Mouse (Mus musculus): ENCODE data around the gene Selenos. TPM values are rescaled to one million over a fixed set of nuclear protein-coding genes. Genes with fewer than 3 reads are reported as not detected.

Selenos gene
- polyA plus RNA-seq, 1 experiment from 2014 or later = 129 TPM

DNA sequence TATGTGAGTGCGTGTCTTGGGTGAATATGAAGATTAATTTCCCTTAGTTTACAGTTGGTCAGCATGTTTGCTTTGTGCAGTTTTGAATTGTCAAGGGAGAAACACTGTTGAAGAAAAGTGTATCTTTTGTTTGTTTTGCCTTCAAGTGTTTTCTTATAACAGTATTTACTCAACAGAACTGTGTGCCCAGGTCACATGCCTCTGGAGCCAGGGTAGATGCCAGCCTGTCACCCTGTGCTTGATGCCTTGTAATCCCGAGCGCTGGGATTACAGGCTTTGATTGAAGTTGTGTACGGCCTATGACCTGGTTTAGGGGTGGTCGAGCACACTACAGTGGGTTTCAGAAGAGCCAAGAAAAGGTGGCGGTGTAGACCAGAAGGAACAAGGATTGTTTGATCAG, 4.3 kb downstream of the Selenos start:
- no peak overlapping the region for H3K9ac ChIP-seq (ENCODE audit: low read depth, low read length)
- no peaks in the 10 kb centered on the region for H3K9me3 ChIP-seq (ENCODE audit: control insufficient read depth, low read length)
- H3K4me1 ChIP-seq (ENCODE audit: control insufficient read depth, insufficient read depth, low read length) = peaks cover 7% of the 10 kb centered on the region; the same call in 1 of the 2 replicates
- H3K27me3 ChIP-seq (replicated peaks; ENCODE audit: control insufficient read depth, insufficient read depth, low read length) = no peaks in the 10 kb centered on the region
- no peak overlapping the region for H3K4me3 ChIP-seq (ENCODE audit: low read length)
- peaks cover 24% of the 10 kb centered on the region for H3K36me3 ChIP-seq (ENCODE audit: control insufficient read depth, insufficient read depth, low read length)
- no peak overlapping the region for H3K27ac ChIP-seq (ENCODE audit: low read length)
- no peak for ATAC-seq
- H3K4me2 ChIP-seq (ENCODE audit: low read depth, low read length) = no peak overlapping the region
- 88% methylated on average over 6 of the region's 6 CpGs for WGBS

DNA sequence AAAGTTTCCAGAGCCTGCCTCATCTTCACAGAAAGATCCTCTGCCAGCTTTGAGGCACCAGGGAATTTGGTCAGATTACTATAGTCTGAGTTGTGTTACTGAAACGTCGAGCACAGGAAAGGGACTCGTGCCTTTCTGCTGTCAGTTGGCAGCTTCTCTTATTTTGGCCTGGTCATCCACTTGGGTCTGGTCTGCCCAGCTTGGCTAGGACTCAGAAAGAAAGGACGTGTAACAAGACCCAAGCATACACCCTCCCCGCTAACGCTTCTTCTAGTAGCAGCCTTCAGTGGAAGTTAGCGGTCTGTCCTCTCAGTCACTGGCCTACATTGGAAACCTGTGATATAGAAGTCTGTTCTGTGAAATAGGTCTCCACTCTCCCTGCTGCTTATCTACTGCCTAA, 5.1 kb downstream of the Selenos start:
- no peaks in the 10 kb centered on the region for H3K9me3 ChIP-seq (ENCODE audit: control insufficient read depth, low read length)
- no peak for ATAC-seq
- H3K4me2 ChIP-seq (ENCODE audit: low read depth, low read length) = no peak overlapping the region
- 82% methylated on average over 7 of the region's 7 CpGs for WGBS
- no peak overlapping the region for H3K9ac ChIP-seq (ENCODE audit: low read depth, low read length)
- peaks cover 25% of the 10 kb centered on the region for H3K36me3 ChIP-seq (ENCODE audit: control insufficient read depth, insufficient read depth, low read length)
- H3K4me1 ChIP-seq (ENCODE audit: control insufficient read depth, insufficient read depth, low read length) = peaks cover 7% of the 10 kb centered on the region; the same call in 1 of the 2 replicates
- H3K4me3 ChIP-seq (ENCODE audit: low read length) = no peak overlapping the region
- H3K27ac ChIP-seq (ENCODE audit: low read length) = no peak overlapping the region
- H3K27me3 ChIP-seq (replicated peaks; ENCODE audit: control insufficient read depth, insufficient read depth, low read length) = no peaks in the 10 kb centered on the region

DNA sequence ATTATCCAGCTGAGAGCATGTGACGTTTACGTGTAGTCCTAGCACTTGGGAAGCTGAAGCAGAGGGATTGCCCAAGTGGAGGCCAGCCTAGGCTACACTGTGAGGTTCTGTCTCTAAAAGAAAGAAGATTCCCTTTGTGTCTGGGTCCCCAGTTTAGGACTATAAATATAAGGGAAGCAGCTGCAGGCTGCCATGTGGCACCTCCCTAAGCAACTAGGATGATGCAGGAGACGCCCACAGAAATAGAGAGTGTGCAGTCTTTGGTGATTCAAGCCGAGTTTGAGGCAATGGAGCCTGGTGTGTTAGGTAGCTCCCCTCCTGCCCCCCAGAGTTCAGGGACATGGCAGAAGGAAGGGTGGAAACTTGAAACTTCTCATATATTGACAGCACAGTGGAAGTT, 8.2 kb downstream of the Selenos start:
- Histone ChIP-seq H3K4me2 (ENCODE audit: low read depth, low read length) (no peak overlapping the region), H3K4me3 (ENCODE audit: low read length) (no peak overlapping the region), H3K36me3 (ENCODE audit: control insufficient read depth, insufficient read depth, low read length) (peaks cover 27% of the 10 kb centered on the region), H3K27ac (ENCODE audit: low read length) (no peak overlapping the region), H3K27me3 (replicated peaks; ENCODE audit: control insufficient read depth, insufficient read depth, low read length) (no peaks in the 10 kb centered on the region), H3K9ac (ENCODE audit: low read depth, low read length) (no peak overlapping the region), H3K9me3 (ENCODE audit: control insufficient read depth, low read length) (no peaks in the 10 kb centered on the region), H3K4me1 (ENCODE audit: control insufficient read depth, insufficient read depth, low read length) (no peaks in the 10 kb centered on the region)
- no peak for ATAC-seq
- 84% methylated on average over 4 of the region's 4 CpGs for WGBS

DNA sequence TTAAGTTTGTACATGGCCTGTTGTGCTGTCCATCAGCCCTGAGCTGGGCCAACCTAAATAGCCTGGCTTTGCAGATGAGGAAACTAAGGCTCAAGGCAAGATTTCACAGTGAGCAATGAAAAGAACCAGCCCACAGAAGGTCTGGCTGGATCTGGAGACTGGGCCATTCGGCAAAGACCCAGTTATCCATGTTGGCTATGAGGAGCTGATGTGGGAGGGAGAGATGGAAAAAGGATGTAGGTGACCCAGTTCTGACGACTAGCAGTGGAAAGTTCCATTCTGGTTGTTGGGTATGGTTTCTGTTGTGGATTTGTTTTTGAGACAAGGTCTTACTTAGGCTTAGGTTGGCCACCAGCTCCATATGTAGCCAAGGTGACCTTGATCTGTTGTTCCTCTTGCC, 8.6 kb downstream of the Selenos start:
- ATAC-seq = no peak
- WGBS = 87% methylated on average over 2 of the region's 2 CpGs
- no peak overlapping the region for H3K4me2 ChIP-seq (ENCODE audit: low read depth, low read length)
- H3K9me3 ChIP-seq (ENCODE audit: control insufficient read depth, low read length) = no peaks in the 10 kb centered on the region
- no peak overlapping the region for H3K4me3 ChIP-seq (ENCODE audit: low read length)
- H3K4me1 ChIP-seq (ENCODE audit: control insufficient read depth, insufficient read depth, low read length) = no peaks in the 10 kb centered on the region
- H3K27ac ChIP-seq (ENCODE audit: low read length) = no peak overlapping the region
- no peak overlapping the region for H3K9ac ChIP-seq (ENCODE audit: low read depth, low read length)
- peaks cover 27% of the 10 kb centered on the region for H3K36me3 ChIP-seq (ENCODE audit: control insufficient read depth, insufficient read depth, low read length)
- no peaks in the 10 kb centered on the region for H3K27me3 ChIP-seq (replicated peaks; ENCODE audit: control insufficient read depth, insufficient read depth, low read length)

DNA sequence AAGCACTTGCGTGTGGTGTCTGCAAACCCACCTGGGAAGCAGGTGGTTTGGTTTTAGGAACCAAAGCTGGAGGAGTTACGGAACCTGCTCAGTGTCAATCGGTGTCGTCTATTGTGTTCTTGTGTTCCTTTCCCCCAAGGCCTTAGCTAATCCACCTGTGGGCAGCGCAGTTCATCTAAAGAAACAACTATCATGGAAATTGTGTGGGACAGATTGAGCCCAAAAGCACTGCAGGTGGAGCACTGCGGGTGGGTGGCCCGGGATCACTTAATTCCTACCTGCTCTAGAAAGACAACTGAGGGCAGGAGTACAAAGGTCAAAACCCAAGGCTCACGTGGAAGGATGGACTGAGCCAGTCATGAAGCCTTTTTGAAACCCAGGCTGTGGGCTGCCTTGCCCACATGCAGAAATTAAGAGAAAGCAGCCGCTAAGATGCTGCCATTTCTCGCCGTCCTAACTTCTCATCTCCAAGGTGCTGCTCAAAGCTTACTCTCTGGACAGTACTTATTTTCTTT, 11.3 kb downstream of the Selenos start:
- H3K9ac ChIP-seq (ENCODE audit: low read depth, low read length) = no peak overlapping the region
- ATAC-seq = no peak
- no peaks in the 10 kb centered on the region for H3K4me1 ChIP-seq (ENCODE audit: control insufficient read depth, insufficient read depth, low read length)
- H3K27ac ChIP-seq (ENCODE audit: low read length) = no peak overlapping the region
- WGBS = 87% methylated on average over 11 of the region's 11 CpGs
- H3K36me3 ChIP-seq (ENCODE audit: control insufficient read depth, insufficient read depth, low read length) = peaks cover 16% of the 10 kb centered on the region; the same call in 1 of the 2 replicates
- H3K9me3 ChIP-seq (ENCODE audit: control insufficient read depth, low read length) = no peaks in the 10 kb centered on the region
- H3K27me3 ChIP-seq (replicated peaks; ENCODE audit: control insufficient read depth, insufficient read depth, low read length) = no peaks in the 10 kb centered on the region
- no peak overlapping the region for H3K4me3 ChIP-seq (ENCODE audit: low read length)
- H3K4me2 ChIP-seq (ENCODE audit: low read depth, low read length) = no peak overlapping the region

DNA sequence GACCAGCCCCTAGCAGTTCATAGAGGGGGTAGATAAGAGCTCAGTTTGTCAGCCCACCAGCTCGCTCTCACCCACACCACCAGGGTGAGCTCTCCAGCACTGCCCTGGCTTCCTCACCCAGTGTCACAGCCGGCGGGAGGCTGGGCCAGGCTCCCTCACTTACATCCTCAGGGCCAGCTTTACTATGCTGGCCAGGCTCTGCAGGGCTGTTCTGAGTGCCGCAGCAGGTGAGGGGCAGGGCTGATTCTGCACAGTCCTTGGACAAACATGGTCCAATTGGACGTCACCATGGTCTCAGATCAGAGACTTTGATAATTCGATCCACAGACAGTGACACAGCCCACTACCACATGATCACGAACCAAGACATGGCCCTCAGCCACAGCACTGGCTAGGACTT, 12.1 kb downstream of the Selenos start:
- Histone ChIP-seq H3K4me3 (ENCODE audit: low read length) (no peak overlapping the region), H3K27me3 (replicated peaks; ENCODE audit: control insufficient read depth, insufficient read depth, low read length) (no peaks in the 10 kb centered on the region), H3K4me1 (ENCODE audit: control insufficient read depth, insufficient read depth, low read length) (no peaks in the 10 kb centered on the region), H3K9me3 (ENCODE audit: control insufficient read depth, low read length) (no peaks in the 10 kb centered on the region), H3K36me3 (ENCODE audit: control insufficient read depth, insufficient read depth, low read length) (peaks cover 16% of the 10 kb centered on the region; the same call in 1 of the 2 replicates), H3K4me2 (ENCODE audit: low read depth, low read length) (no peak overlapping the region), H3K9ac (ENCODE audit: low read depth, low read length) (no peak overlapping the region), H3K27ac (ENCODE audit: low read length) (no peak overlapping the region)
- ATAC-seq = no peak
- whole genome bisulfite sequencing = 86% methylated on average over 7 of the region's 7 CpGs

DNA sequence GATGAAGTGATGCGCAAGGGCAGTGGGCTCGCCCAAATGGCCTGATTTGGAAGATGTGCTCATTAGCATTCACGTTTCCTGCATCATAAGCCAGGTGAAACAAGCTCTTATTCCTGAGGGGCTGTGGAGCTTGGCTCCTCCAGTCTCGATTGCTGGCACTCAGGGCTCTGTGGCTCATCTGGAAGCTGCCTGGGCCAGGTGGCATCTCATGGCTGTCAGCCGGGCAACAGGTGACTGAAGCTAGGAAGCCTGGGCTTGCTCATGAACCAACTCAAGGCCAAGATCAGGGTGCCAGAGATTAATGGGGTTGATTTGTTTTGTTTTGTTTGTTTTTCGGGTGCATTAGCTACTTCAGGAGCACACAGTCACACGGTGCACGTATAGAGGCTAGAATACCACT, 13.2 kb downstream of the Selenos start:
- H3K27me3 ChIP-seq (replicated peaks; ENCODE audit: control insufficient read depth, insufficient read depth, low read length) = no peaks in the 10 kb centered on the region
- 88% methylated on average over 8 of the region's 8 CpGs for WGBS
- H3K4me2 ChIP-seq (ENCODE audit: low read depth, low read length) = no peak overlapping the region
- no peaks in the 10 kb centered on the region for H3K9me3 ChIP-seq (ENCODE audit: control insufficient read depth, low read length)
- no peak overlapping the region for H3K27ac ChIP-seq (ENCODE audit: low read length)
- no peaks in the 10 kb centered on the region for H3K4me1 ChIP-seq (ENCODE audit: control insufficient read depth, insufficient read depth, low read length)
- H3K9ac ChIP-seq (ENCODE audit: low read depth, low read length) = no peak overlapping the region
- peaks cover 8% of the 10 kb centered on the region; the same call in 1 of the 2 replicates for H3K36me3 ChIP-seq (ENCODE audit: control insufficient read depth, insufficient read depth, low read length)
- ATAC-seq = no peak
- no peak overlapping the region for H3K4me3 ChIP-seq (ENCODE audit: low read length)

DNA sequence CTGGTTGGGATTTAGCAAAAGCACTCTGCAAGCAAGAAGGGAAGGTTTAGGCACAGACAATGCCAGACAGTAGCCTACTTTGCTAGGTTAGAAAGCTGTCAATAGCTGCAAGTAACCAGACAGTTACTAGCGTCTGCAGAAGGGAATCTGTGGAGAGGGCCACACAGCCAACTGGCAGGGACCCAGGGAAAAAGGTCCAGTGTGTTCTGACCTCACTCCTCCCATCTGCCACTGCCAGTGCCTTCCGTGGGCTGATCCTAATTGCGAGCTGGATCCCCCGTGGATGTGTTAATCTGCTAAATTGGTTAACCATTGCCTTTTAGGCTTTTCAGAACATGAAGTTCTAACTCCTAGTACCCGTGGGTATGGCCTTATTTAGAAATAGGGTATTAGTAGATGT, 14.7 kb downstream of the Selenos start:
- H3K9ac ChIP-seq (ENCODE audit: low read depth, low read length) = no peak overlapping the region
- H3K27ac ChIP-seq (ENCODE audit: low read length) = no peak overlapping the region
- 74% methylated on average over 5 of the region's 5 CpGs for WGBS
- no peaks in the 10 kb centered on the region for H3K27me3 ChIP-seq (replicated peaks; ENCODE audit: control insufficient read depth, insufficient read depth, low read length)
- H3K36me3 ChIP-seq (ENCODE audit: control insufficient read depth, insufficient read depth, low read length) = peaks cover 2% of the 10 kb centered on the region; the same call in 1 of the 2 replicates
- H3K4me3 ChIP-seq (ENCODE audit: low read length) = no peak overlapping the region
- no peak for ATAC-seq
- H3K4me1 ChIP-seq (ENCODE audit: control insufficient read depth, insufficient read depth, low read length) = no peaks in the 10 kb centered on the region
- no peaks in the 10 kb centered on the region for H3K9me3 ChIP-seq (ENCODE audit: control insufficient read depth, low read length)
- H3K4me2 ChIP-seq (ENCODE audit: low read depth, low read length) = no peak overlapping the region

DNA sequence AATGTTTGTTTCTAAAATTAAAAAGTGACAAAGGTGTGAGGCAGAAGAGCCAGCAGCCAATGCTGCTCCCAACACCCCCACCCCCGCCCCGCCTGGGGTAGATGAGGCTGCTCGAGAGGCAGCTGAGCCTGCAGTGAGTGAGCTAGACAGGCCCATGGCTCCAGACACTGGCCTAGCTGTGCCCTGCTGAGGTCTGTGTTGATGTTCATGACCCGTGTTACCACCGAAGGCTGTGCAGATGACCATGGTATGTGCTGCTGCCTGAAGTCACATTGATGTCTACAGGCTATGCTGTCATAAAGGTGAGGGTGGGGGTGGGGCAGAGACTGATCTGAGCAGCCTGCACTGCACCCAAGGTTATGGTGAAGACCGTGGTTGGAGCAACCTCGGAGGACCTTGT, 19.4 kb downstream of the Selenos start:
- WGBS = 84% methylated on average over 7 of the region's 7 CpGs
- ATAC-seq = no peak
- H3K36me3 ChIP-seq (ENCODE audit: control insufficient read depth, insufficient read depth, low read length) = no peaks in the 10 kb centered on the region
- no peaks in the 10 kb centered on the region for H3K4me1 ChIP-seq (ENCODE audit: control insufficient read depth, insufficient read depth, low read length)
- no peaks in the 10 kb centered on the region for H3K27me3 ChIP-seq (replicated peaks; ENCODE audit: control insufficient read depth, insufficient read depth, low read length)
- no peak overlapping the region for H3K27ac ChIP-seq (ENCODE audit: low read length)
- no peak overlapping the region for H3K4me2 ChIP-seq (ENCODE audit: low read depth, low read length)
- H3K9me3 ChIP-seq (ENCODE audit: control insufficient read depth, low read length) = no peaks in the 10 kb centered on the region
- H3K9ac ChIP-seq (ENCODE audit: low read depth, low read length) = no peak overlapping the region
- no peak overlapping the region for H3K4me3 ChIP-seq (ENCODE audit: low read length)

DNA sequence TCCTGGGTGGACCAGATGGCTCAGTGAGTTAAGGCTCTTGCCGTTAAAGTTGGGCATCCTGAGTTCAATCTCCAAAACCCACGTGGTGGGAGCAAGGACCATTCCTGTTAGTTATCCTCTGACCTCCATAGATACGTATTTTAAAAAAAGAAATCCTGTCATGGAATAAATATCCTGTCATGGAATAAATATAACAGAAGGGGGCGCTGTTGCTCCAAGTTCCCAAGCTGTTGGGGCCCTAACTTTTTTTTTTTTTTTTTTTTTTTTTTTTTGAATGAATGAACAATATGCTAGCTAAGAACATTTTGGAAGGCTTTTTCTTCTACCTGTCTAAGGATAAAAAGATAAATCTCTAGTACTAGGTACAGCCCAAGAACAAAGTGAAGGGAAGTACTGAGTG, 22.4 kb downstream of the Selenos start:
- no peak for ATAC-seq
- Histone ChIP-seq H3K27me3 (replicated peaks; ENCODE audit: control insufficient read depth, insufficient read depth, low read length) (no peaks in the 10 kb centered on the region), H3K4me3 (ENCODE audit: low read length) (no peak overlapping the region), H3K9ac (ENCODE audit: low read depth, low read length) (no peak overlapping the region), H3K27ac (ENCODE audit: low read length) (no peak overlapping the region), H3K4me2 (ENCODE audit: low read depth, low read length) (no peak overlapping the region), H3K9me3 (ENCODE audit: control insufficient read depth, low read length) (no peaks in the 10 kb centered on the region), H3K4me1 (ENCODE audit: control insufficient read depth, insufficient read depth, low read length) (no peaks in the 10 kb centered on the region), H3K36me3 (ENCODE audit: control insufficient read depth, insufficient read depth, low read length) (no peaks in the 10 kb centered on the region)
- 4% methylated on average over 4 of the region's 4 CpGs for WGBS

Data from intestine, embryonic 16.5 days (tissue).